Mouse (Mus musculus): ENCODE data around the gene Wrap53. TPM values are rescaled to one million over a fixed set of nuclear protein-coding genes. Genes with fewer than 3 reads are reported as not detected.

Wrap53 gene
- total RNA-seq, 2 experiments from 2014 or later = 4.3 to 6.5 TPM

Other genes with a start within 250 kb of the Wrap53 start
- under 1 TPM; 0.34 to 0.48 TPM for gene Rnf227, start 239.8 kb downstream of the Wrap53 start, total RNA-seq (2021)
- gene Chd3, start 210.8 kb downstream of the Wrap53 start, total RNA-seq (2021) = 10 to 100 TPM; 45.4 to 47.4 TPM
- 10 to 100 TPM; 85.4 to 91.7 TPM for gene Naa38, start 184.8 kb downstream of the Wrap53 start, total RNA-seq (2021)
- gene Cyb5d1, start 184.6 kb downstream of the Wrap53 start, total RNA-seq (2021) = 10 to 100 TPM; 25.0 to 29.3 TPM
- 10 to 100 TPM; 37.4 to 39.6 TPM for gene Tmem88, start 182.0 kb downstream of the Wrap53 start, total RNA-seq (2021)
- gene Kdm6b, start 166.6 kb downstream of the Wrap53 start, total RNA-seq (2021) = 10 to 100 TPM; 45.7 to 50.6 TPM
- under 1 TPM; 0.07 to 0.38 TPM for gene Dnah2, start 31.1 kb downstream of the Wrap53 start, total RNA-seq (2021)
- 10 to 100 TPM; 60.5 to 70.3 TPM for gene Efnb3, start 20.1 kb downstream of the Wrap53 start, total RNA-seq (2021)
- 10 to 100 TPM; 22.1 to 27.3 TPM for gene Trp53, start 104 bp upstream of the Wrap53 start, total RNA-seq (2021)
- gene Atp1b2, start 25.7 kb upstream of the Wrap53 start, total RNA-seq (2021) = 10 to 100 TPM; 31.8 to 31.9 TPM
- gene Shbg, start 37.6 kb upstream of the Wrap53 start, total RNA-seq (2021) = not detected
- gene Sat2, start 41.8 kb upstream of the Wrap53 start, total RNA-seq (2021) = 1 to 10 TPM; 1.6 to 2.5 TPM
- 10 to 100 TPM; 69.2 to 71.6 TPM for gene Fxr2, start 52.7 kb upstream of the Wrap53 start, total RNA-seq (2021)
- gene Sox15, start 75.1 kb upstream of the Wrap53 start, total RNA-seq (2021) = not detected
- 10 to 100 TPM; 20.9 to 21.6 TPM for gene Mpdu1, start 82.4 kb upstream of the Wrap53 start, total RNA-seq (2021)
- gene Cd68, start 85.9 kb upstream of the Wrap53 start, total RNA-seq (2021) = 1 to 10 TPM; 5.6 to 7.5 TPM
- gene Eif4a1, start 92.2 kb upstream of the Wrap53 start, total RNA-seq (2021) = 100 to 1,000 TPM; 236 to 287 TPM
- gene Senp3, start 101.8 kb upstream of the Wrap53 start, total RNA-seq (2021) = 10 to 100 TPM; 39.7 to 42.1 TPM
- gene Tnfsf13, start 105.5 kb upstream of the Wrap53 start, total RNA-seq (2021) = 1 to 10 TPM; 2.7 to 3.2 TPM
- 10 to 100 TPM; 14.8 to 20.2 TPM for gene Tnfsf12, start 115.6 kb upstream of the Wrap53 start, total RNA-seq (2021)
- gene Tnfsfm13, start 115.8 kb upstream of the Wrap53 start, total RNA-seq (2021) = 1 to 10 TPM; 2.9 to 4.1 TPM
- 10 to 100 TPM; 35.6 to 37.5 TPM for gene Polr2a, start 178.4 kb upstream of the Wrap53 start, total RNA-seq (2021)
- under 1 TPM in 1 of 2 experiments, not detected in 1; 0.12 TPM for gene Slc35g3, start 181.7 kb upstream of the Wrap53 start, total RNA-seq (2021)
- 10 to 100 TPM; 36.5 to 43.3 TPM for gene Zbtb4, start 185.7 kb upstream of the Wrap53 start, total RNA-seq (2021)
- 1 to 10 TPM; 5.4 to 6.0 TPM for gene Chrnb1, start 215.7 kb upstream of the Wrap53 start, total RNA-seq (2021)
- gene Fgf11, start 221.6 kb upstream of the Wrap53 start, total RNA-seq (2021) = 1 to 10 TPM; 2.6 to 2.8 TPM
- under 1 TPM; 0.54 to 0.65 TPM for gene Tmem102, start 225.4 kb upstream of the Wrap53 start, total RNA-seq (2021)
- not detected for gene Gm39566, start 235.0 kb upstream of the Wrap53 start, total RNA-seq (2021)
- gene Spem2, start 238.2 kb upstream of the Wrap53 start, total RNA-seq (2021) = not detected
- not detected for gene Spem1, start 241.9 kb upstream of the Wrap53 start, total RNA-seq (2021)